Mouse (Mus musculus): ENCODE data around the gene Bcat2. TPM values are rescaled to one million over a fixed set of nuclear protein-coding genes. Genes with fewer than 3 reads are reported as not detected.

The Bcat2 gene
- polyA plus RNA-seq, 1 experiment from 2014 or later, result 18.9 TPM

DNA sequence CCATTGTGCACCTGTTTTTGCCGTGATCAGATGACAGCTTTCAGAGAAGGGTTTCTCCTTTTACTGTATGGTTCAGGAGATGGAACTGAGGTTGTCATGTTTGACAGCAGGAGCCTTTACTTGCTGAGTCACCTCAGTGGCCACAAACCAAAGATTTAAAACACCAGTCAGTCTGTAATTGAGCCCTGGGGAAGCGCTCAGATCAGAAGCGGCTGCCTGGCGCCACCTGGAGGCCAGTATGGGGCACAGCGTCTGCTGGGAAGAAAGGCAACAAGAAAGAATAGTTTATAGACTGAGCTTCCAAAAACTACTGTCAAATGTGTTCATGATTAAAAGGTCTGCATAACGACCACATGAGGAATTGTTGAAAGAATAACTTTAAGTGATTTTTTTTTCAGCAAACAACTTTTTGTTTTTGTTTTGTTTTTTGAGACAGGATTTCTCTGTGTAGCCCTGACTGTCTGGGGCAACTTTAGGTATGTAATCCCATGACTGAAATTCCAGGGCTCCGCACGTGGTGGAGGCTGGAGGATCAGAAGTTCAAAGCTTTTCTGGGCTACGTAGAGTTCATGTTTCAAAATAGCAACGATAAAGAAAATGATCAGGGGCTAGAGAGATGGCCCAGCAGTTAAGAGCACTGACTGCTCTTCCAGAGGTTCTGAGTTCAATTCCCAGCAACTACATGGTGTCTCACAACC is 23.3 kb downstream of the Bcat2 start:
- Histone ChIP-seq H3K9ac (no peak overlapping the region), H3K36me3 (ENCODE audit: poor library complexity, severe bottlenecking) (0 out of 2 replicates have a peak, but pooled peaks cover under 1% of the 10 kb centered on the region), H3K4me3 (no peak overlapping the region), H3K27ac (no peak overlapping the region), H3K9me3 (replicated peaks) (no peaks in the 10 kb centered on the region), H3K4me1 (peaks cover 6% of the 10 kb centered on the region; the same call in 1 of the 2 replicates), H3K4me2 (no peak overlapping the region), H3K27me3 (no peaks in the 10 kb centered on the region)
- whole genome bisulfite sequencing, result 28% methylated on average over 10 of the region's 10 CpGs
- no peak for ATAC-seq

DNA sequence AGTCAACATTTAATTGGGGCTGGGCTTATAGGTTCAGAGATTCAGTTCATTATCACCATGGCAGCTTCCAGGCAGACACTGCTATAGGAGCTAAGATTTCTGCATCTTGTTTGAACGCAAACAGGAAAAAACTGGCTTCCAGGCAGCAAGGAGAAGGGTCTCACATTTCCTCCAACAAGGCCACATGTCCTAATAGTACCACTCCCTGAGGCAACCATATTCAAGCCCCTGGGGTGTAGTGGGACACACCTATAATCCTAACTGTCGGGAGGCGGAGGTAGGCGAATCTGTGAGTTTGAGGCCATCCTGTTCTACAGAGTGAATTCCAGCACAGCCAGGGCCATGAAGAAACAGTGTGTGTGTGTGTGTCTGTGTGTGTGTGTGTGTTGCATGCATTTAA is 25.2 kb downstream of the Bcat2 start:
- ATAC-seq, result no peak
- no peaks in the 10 kb centered on the region for H3K4me1 ChIP-seq
- no peak overlapping the region for H3K9ac ChIP-seq
- no peak overlapping the region for H3K4me2 ChIP-seq
- no peaks in the 10 kb centered on the region for H3K27me3 ChIP-seq
- no peaks in the 10 kb centered on the region for H3K9me3 ChIP-seq (replicated peaks)
- H3K36me3 ChIP-seq (ENCODE audit: poor library complexity, severe bottlenecking), result no peaks in the 10 kb centered on the region
- WGBS, result 84% methylated on average over 4 of the region's 4 CpGs
- no peak overlapping the region for H3K27ac ChIP-seq
- no peak overlapping the region for H3K4me3 ChIP-seq

GRCm38 (mm10) chr7:45596107-45596506 is 26.2 kb downstream of the Bcat2 start:
- ATAC-seq, result no peak

DNA sequence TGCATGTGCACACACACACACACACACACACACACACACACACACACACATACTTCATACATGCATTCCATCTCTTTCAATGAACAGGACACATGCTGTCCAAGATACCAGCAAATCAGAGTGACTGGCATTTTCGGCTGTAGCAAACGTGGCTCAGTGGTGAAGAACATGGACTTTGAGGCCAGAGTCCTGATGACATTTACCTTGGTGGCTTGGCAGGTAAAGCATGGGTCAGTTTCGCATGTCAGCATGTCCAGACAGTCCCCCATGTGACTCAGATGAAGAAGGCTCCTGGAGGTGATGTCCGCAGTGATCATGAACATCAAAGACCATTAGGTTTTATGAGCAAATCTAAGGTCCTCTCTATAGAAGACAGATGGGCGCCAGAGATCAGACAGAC is 27.1 kb downstream of the Bcat2 start:
- no peak for ATAC-seq
- WGBS, result 91% methylated on average over 5 of the region's 5 CpGs

More at GRCm38 (mm10) chr7:45596107-45596506, 26.2 kb downstream of the Bcat2 start:
- Histone ChIP-seq H3K9ac (no peak overlapping the region), H3K27me3 (no peaks in the 10 kb centered on the region), H3K27ac (no peak overlapping the region), H3K9me3 (replicated peaks) (no peaks in the 10 kb centered on the region), H3K36me3 (ENCODE audit: poor library complexity, severe bottlenecking) (no peaks in the 10 kb centered on the region), H3K4me1 (no peaks in the 10 kb centered on the region), H3K4me2 (no peak overlapping the region), H3K4me3 (no peak overlapping the region)
- WGBS, result 70% methylated on average over 1 of the region's 1 CpGs

GRCm38 (mm10) chr7:45597527-45597926 is 27.6 kb downstream of the Bcat2 start:
- Histone ChIP-seq H3K27ac (no peak overlapping the region), H3K9ac (no peak overlapping the region), H3K27me3 (no peaks in the 10 kb centered on the region), H3K4me3 (no peak overlapping the region), H3K9me3 (replicated peaks) (no peaks in the 10 kb centered on the region), H3K4me1 (no peaks in the 10 kb centered on the region), H3K36me3 (ENCODE audit: poor library complexity, severe bottlenecking) (no peaks in the 10 kb centered on the region), H3K4me2 (no peak overlapping the region)
- 95% methylated on average over 6 of the region's 6 CpGs for WGBS
- no peak for ATAC-seq

More for the DNA sequence above, 27.1 kb downstream of the Bcat2 start:
- Histone ChIP-seq H3K4me2 (no peak overlapping the region), H3K27ac (no peak overlapping the region), H3K36me3 (ENCODE audit: poor library complexity, severe bottlenecking) (no peaks in the 10 kb centered on the region), H3K4me1 (no peaks in the 10 kb centered on the region), H3K4me3 (no peak overlapping the region), H3K9ac (no peak overlapping the region), H3K27me3 (no peaks in the 10 kb centered on the region), H3K9me3 (replicated peaks) (no peaks in the 10 kb centered on the region)

- Histone ChIP-seq H3K4me2 (no peak overlapping the region), H3K27ac (no peak overlapping the region), H3K9ac (no peak overlapping the region), H3K4me3 (no peak overlapping the region), H3K27me3 (no peaks in the 10 kb centered on the region), H3K9me3 (replicated peaks) (no peaks in the 10 kb centered on the region; the same call in 1 of the 2 replicates), H3K36me3 (ENCODE audit: poor library complexity, severe bottlenecking) (no peaks in the 10 kb centered on the region), H3K4me1 (no peaks in the 10 kb centered on the region)
- 54% methylated on average over 18 of the region's 18 CpGs for WGBS
- no peak for ATAC-seq
These were observed 29.3 kb downstream of the Bcat2 start for GRCm38 (mm10) chr7:45598960-45599879.

- no peak overlapping the region for H3K27ac ChIP-seq
- no peaks in the 10 kb centered on the region for H3K4me1 ChIP-seq
- no peaks in the 10 kb centered on the region for H3K27me3 ChIP-seq
- H3K4me3 ChIP-seq, result no peak overlapping the region
- 81% methylated on average over 9 of the region's 9 CpGs for WGBS
- H3K4me2 ChIP-seq, result no peak overlapping the region
- no peak for ATAC-seq
- H3K36me3 ChIP-seq (ENCODE audit: poor library complexity, severe bottlenecking), result no peaks in the 10 kb centered on the region
- no peaks in the 10 kb centered on the region; the same call in 1 of the 2 replicates for H3K9me3 ChIP-seq (replicated peaks)
- no peak overlapping the region for H3K9ac ChIP-seq
These were observed 35.8 kb downstream of the Bcat2 start for GRCm38 (mm10) chr7:45605704-45606289.

GRCm38 (mm10) chr7:45609511-45609910 is 39.6 kb downstream of the Bcat2 start:
- WGBS, result 73% methylated on average over 1 of the region's 1 CpGs
- no peaks in the 10 kb centered on the region for H3K36me3 ChIP-seq (ENCODE audit: poor library complexity, severe bottlenecking)

GRCm38 (mm10) chr7:45616277-45616676 is 46.3 kb downstream of the Bcat2 start:
- Histone ChIP-seq H3K9me3 (replicated peaks) (no peaks in the 10 kb centered on the region), H3K4me1 (peaks cover 5% of the 10 kb centered on the region), H3K9ac (no peak overlapping the region), H3K4me3 (no peak overlapping the region), H3K27me3 (peaks cover 49% of the 10 kb centered on the region), H3K36me3 (ENCODE audit: poor library complexity, severe bottlenecking) (no peaks in the 10 kb centered on the region), H3K4me2 (no peak overlapping the region), H3K27ac (no peak overlapping the region)
- no peak for ATAC-seq
- 29% methylated on average over 6 of the region's 6 CpGs for WGBS

More at GRCm38 (mm10) chr7:45609511-45609910, 39.6 kb downstream of the Bcat2 start:
- H3K4me3 ChIP-seq, result no peak overlapping the region
- no peaks in the 10 kb centered on the region for H3K9me3 ChIP-seq (replicated peaks)
- H3K4me2 ChIP-seq, result no peak overlapping the region
- no peak overlapping the region for H3K27ac ChIP-seq
- no peak for ATAC-seq
- no peaks in the 10 kb centered on the region for H3K27me3 ChIP-seq
- no peak overlapping the region for H3K9ac ChIP-seq
- H3K4me1 ChIP-seq, result no peaks in the 10 kb centered on the region

DNA sequence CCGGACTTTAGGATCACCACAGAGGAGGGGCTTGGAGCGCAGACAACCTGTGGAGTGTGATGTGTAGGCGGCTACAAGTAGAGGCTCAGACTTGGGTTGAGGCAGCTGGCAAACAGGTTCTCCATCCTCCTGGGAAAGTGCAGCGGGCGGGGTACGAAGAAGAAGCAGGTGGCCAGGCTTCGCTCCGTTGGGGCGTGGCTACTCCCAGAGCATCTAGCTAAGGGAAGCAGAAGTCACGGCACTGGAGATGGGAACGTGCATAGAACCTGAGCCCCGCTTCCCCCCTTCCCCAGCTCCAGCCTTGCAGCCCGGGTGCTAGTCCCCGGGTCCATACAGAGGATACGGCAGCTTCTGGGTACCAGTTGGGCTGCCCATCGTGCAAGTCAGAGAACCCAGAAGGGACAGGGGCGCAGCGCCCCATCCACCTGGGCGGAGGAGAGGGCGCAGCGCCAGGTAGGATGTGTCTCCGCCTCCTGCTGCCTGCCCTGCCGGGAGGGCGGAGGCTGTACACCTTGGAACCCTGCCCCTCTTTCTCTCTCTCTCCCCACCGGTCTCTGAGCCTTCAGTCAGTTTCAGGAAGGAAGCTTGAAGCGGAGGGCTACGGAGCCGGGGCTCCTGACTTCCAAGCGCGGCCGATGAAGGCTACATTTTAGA is 47.2 kb downstream of the Bcat2 start, which contains the start of gene Fut1:
Fut1 (plus strand) TSS at position 248 of the 654 bp plus-strand sequence.
- Histone ChIP-seq H3K4me1 (peaks cover 5% of the 10 kb centered on the region), H3K9me3 (replicated peaks) (no peaks in the 10 kb centered on the region), H3K4me3 (0 out of 2 replicates have a peak within 1 kb of the TSS, but pooled peaks have one; percentile 6), H3K27me3 (peaks cover 49% of the 10 kb centered on the region), H3K27ac (no peak within 1 kb of the TSS), H3K36me3 (ENCODE audit: poor library complexity, severe bottlenecking) (no peaks in the 10 kb centered on the region), H3K4me2 (peak within 1 kb of the TSS; percentile 21; the same call in 1 of the 2 replicates), H3K9ac (0 out of 2 replicates have a peak within 1 kb of the TSS, but pooled peaks have one; percentile 27)
- ATAC-seq, result no peak
- WGBS, result 6% methylated on average over 31 of the region's 31 CpGs

DNA sequence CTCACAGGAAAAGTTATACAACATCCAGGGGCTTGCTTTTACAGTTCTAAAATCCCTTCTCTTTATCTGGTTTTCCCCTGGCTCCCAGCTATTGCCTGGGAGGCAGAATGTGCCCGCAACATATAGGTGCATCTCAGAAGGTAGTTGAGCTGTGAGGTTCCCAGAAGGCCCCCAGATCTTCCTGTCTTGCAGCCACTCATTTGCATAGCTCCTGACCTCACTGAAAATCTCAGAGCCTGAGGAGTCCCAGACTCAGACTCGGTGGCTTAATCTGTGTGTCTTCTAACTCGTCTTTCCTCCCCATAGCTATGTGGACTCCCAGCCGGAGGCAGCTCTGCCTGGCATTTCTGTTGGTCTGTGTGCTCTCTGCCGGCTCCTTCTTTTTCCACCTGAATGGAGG is 48.4 kb downstream of the Bcat2 start:
- WGBS, result 82% methylated on average over 5 of the region's 5 CpGs
- Histone ChIP-seq H3K27ac (no peak overlapping the region), H3K4me1 (peaks cover 5% of the 10 kb centered on the region), H3K9ac (no peak overlapping the region), H3K4me3 (no peak overlapping the region), H3K36me3 (ENCODE audit: poor library complexity, severe bottlenecking) (no peaks in the 10 kb centered on the region), H3K27me3 (peaks cover 49% of the 10 kb centered on the region), H3K9me3 (replicated peaks) (no peaks in the 10 kb centered on the region), H3K4me2 (no peak overlapping the region)
- no peak for ATAC-seq
